Mouse (Mus musculus): ENCODE data around the gene Celf2.
A peak's percentile ranks its signal among the peaks of the same experiment; 100 is the strongest.
"Not testable (repeated sequence)": the region's sequence is repeated elsewhere in the genome, so short reads cannot be mapped to it uniquely, and the experiment has no call there.

The Celf2 gene

DNA sequence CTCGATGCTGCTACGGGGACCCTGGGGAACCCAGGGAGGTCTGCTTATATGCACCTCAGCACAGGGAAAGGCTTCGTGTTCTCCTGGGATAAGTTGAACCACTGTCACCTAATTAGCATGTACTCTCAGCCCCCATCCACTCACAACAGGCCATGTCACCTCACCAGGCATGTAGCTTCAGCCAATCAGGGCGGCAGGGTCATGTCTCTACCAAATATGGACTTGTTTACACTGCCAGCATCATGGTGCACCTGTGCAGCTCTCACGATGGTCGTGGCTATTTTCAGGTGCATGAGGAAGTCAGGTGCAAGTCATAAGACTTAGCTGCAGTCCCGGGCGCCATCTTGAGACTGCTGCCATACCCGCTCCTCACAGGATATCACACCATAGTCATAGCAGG is at the start of gene Celf2:
Gene Celf2 (minus strand): TSS at position 101 of the 400 bp plus-strand sequence.
- DNase-seq: not testable (repeated sequence)

DNA sequence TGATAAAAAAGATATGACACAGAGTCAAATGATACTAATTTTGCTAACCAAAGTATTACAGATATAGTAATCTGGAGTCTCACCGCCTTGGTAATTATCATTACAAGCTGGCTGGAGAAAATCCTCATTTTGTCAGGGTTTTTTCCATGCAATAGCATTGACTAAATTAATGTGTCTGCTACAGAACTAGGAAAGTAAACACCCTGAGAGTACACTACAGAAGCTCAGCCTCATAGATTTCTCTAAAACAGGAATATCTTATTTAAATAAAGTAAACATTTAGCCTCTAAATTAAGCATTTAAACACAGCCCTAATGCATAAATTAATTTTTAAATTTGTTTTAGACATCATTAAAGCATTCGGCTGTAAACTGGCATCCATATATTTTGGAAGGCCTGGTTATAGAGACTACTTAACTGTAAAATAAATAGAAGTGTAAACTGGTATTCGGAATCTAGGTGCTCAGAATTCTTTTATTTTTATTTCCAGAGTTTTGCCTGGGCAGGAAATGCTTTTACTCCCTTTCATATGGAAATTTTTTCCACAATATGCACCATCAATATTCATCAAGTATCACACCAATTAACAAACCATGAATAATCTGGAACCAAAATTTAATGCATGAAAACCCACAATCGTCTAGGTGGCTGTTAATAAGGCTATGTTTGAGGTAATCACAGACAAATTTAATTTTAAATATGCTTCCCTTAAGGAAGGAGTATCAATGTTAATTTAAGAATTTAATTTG is 46.0 kb upstream of the Celf2 start:
- no peak for DNase-seq

DNA sequence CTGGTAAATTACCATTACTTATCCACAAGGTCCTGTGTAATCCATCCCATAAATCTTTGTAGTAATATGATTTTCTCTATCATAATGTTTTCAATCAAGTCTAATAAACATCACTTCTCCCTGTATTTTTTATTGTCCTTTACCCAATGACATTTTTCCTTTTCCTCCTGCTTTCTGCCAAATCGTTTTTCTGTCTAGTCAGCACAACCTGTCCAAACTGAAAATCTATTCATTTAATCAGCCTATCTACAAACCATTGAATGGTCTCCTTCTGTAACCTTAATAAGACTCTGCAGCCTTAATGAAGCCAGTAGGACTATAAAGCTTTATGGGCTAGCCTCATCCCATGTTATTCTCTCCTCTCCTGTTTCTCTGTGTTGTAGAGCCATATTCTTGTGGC is 45.2 kb upstream of the Celf2 start:
- no peak for DNase-seq

DNA sequence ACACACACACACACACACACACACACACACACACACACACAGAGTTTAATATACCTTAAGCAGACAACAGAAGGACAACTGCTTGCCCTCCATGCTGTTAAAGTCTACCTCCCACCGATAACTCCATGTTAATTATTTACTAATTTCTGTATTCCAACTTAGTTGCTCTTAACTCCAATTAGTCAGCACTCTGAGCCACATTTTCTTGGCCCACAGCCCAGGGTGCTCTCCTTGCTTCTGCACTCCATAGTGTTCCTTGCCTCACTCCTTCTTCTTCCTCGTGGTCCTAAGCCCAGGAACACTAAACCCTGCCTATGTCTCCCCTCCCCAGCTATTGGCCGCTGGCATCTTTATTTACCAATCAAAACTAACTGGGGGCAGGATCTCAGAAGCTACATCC is 43.5 kb upstream of the Celf2 start:
- DNase-seq: no peak

DNA sequence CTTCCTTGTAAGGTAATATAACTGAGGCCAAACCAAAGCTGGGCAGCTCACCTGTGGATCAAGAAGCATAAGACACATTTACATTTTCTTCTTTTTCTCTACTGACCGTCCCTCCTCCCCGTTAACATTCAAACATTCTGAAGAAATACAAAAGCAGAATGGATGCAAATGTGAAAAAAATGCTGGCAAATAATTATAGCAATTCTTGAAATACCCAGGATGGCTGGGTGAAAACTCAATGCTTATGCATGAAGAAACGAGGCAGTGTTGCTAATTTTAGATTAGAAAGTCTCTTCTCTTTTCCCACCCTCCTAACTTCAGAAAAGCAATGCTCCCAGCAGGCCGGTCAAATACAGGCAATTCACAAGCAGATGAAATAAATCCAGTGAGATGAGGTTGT is 39.5 kb upstream of the Celf2 start:
- DNase-seq: no peak

DNA sequence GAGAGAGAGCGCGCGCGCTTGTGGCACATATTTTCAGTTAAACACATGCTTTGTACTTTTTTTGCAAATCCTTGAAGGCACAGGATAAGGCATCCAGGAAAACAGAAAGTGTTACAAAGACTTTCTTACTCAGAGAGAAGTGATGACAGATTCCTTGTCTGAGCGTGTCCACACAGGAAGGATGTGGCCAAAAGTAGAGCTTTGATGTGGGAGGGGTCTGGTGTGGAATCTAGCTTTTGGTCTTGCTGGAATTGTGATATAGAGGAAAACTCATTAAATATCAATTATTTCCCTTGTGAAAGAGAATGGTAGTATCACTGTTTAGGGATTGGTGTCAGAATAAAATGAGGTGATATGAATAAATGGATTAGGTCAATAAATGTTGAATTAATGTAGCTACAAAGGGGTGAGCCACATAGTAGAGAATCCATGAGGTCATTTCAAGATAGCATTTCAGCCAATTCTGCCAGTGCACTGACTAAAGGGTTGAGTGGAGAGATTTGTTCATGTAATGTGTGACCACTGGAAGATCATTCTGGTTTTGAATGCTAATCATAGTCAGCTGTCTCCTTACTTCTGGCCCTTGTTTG is 25.3 kb upstream of the Celf2 start:
- no peak for DNase-seq

DNA sequence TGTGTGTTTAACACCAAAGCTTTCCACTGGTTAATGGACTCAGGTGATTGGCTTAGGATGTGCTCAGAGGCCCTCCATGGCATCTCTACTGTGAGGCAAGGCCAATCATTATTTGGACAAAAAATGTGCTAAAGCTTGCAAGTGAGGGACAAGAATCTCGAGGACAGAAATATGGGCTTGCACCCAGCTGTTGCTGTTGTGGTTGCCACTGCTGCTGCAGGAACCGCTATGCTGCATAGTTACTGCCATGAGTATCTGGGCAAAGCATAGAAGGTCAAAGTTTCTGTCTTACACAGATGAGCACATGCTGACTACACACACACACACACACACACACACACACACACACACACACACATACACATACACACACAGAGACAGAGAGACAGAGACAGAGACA is 24.8 kb upstream of the Celf2 start:
- no peak for DNase-seq

DNA sequence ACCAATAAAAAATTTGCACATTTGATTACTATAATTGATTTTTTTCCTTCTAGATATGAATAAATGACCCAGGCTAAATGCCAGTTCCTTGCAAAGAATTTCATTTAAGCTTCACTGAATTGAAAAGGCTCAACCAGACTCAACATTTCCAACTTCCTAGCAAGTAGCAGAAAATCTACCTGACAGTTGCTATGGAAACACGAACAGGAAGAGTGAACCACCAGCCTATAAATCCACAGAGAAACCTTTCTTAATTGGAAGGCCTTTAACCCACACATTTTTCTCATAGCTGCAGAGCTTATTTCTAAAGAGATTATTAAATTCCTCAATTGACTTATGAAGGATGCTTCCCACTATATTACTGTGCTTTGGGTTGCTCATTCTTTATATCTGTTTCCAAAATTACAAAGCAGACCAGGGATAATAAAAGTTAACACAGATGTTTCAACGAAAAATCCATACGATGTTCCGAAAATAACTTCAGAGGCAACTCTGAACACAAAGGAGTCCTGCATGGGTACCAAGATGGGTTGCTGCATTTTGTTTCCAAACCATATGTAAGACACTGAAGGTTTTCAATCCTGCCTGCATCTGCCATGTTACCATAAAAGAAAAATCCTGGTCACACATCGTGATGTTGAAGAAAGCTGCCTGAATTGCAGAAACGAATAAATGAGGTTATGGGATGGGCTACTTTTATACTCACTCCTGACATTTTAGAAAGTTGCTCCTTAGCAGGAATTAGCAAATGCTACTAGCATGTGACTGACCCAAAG is 22.0 kb upstream of the Celf2 start:
- no peak for DNase-seq

DNA sequence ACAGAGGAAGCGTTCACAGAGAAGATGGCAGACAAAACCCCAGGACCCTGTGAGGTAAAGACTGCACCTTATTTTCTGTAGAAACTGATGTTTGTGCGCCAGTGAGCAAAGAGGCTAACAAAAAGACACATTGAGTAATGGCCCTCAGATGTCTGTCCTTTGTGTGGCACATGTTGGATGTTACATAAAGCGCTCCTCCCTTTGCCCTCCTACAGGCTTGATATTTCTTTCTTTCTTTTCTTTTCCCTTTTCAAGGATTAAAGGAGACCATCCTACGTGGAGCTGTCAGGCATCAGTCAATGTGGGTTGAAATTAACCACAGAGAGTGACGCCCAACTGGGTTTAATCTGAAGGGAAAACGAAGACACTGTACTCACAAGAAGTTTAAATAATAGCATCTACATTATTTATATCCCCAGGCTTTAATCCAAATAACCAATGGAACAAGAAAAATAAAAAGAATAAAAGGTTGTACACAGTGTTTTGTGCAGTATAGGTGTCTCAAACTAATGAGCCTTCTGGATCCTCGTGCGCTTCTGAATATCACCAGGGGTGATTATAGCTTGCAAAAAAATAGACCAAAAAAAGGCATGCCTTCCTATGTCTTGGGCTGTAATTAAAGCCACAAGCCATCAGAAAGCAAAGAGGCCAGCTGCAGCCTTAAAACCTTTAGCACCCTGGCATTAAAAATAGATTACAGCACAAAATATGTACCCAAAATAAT is 21.3 kb upstream of the Celf2 start:
- no peak for DNase-seq

DNA sequence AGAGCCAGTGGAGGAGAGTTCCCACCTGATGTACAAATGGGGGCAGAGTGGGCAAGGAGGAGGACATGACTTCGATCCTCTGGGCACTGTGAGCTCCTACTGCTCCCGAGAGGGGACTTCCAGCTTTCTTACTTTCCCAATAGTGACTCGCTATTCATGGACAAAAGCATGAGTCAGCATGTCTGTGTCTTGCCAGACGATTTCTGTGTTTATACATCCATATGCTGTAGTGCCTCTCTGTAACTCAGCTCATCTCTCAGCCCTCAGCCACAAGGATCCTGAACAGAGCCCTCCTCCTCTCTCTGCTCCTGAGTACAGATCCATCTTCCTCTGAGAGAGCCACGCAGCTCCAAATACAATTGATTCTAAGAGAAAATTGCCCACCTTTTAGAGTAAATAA is 20.3 kb upstream of the Celf2 start:
- no peak for DNase-seq

DNA sequence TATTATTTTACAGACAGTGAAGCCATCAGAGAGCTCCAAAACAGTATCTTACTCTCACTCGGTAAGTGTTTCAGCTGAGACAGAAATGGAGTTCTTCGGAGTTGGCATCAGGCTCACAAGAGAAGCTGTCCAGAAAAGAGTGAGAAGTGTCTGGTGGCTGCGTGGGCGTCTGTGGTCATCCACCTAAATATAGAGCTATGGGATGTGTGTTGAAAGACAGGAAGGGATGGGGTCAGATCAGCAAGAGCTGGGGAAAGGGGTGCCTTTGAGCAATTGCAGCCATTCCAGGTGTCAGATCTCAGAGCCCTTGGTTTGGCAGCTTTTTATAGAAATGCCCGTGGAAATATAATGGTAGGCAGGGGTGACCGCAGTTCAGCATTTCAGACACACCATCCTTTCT is 17.3 kb upstream of the Celf2 start:
- no peak for DNase-seq

DNA sequence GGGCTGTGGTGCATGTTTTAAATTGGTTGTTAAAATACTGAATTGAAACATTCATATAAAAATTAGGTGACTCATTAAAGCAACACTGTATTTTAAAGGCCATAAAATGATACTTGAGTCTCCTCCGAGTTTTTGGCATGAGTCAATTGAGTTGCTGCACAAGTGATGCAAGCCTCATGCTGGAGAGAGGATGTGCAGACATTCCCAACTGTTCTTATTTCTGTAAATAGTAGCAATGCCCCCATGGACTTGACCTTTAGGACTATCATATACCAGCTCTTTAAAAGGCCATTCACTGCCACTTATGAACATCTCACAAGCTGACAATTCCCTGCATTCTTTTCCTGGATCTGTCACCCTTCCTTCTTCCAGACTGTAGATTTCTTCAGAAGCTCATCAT is 10.1 kb upstream of the Celf2 start:
- no peak for DNase-seq

DNA sequence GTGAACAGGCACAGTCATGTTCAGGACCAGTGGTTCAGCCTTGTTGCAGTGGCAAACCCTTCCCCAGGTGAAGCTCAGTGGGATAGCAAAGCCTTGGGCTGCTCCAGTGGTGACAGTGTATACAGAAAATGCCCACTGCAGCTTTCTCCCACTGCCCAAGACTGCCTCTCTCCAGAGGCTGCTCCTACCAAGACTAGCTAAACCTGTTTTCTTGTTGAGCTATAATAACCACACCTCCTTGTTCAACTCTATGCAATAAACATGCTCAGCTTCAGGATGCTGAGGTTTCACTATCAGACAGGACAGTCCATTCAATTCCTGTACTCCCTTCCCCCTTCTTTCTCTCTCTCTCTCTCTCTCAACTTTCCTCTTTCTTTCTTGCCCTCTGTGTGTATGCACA is 15.9 kb downstream of the Celf2 start:
- no peak for DNase-seq

DNA sequence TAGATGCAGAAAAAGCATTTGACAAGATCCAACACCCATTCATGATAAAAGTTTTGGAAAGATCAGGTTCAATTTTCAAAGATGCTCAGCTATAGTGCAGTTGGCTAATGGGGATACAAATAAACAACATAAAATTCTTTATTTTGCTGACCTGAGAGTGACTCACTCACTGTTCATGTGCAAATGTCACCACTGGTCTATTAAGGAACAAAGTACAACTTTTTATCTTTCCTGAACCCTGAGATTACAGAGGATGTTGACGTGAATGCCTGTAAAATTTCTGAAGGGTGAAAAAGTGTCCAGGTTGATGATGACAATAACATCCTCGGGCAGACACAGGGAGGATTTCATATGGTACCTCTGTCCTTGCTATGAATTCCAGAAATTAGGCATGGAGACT is 24.4 kb downstream of the Celf2 start:
- DNase-seq: no peak

DNA sequence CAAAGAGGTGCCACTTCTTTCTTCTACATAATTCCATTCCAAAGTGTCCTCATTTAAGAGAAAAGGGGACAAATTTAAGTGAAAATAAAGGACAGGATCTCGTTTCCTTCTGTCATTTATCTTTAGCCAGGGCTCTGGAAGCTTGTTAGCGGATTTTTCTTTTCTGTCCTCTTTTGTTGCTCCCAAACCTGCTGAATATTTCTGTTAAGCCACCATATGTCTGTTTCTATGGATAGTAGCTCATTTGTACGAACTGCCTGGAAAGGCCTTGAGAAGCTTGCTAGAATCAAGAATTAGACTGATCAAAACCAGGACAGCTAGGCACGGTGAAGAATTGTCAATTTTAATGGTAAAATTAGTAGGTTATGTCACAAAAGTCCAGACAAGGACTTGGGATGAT is 27.3 kb downstream of the Celf2 start:
- DNase-seq: no peak

DNA sequence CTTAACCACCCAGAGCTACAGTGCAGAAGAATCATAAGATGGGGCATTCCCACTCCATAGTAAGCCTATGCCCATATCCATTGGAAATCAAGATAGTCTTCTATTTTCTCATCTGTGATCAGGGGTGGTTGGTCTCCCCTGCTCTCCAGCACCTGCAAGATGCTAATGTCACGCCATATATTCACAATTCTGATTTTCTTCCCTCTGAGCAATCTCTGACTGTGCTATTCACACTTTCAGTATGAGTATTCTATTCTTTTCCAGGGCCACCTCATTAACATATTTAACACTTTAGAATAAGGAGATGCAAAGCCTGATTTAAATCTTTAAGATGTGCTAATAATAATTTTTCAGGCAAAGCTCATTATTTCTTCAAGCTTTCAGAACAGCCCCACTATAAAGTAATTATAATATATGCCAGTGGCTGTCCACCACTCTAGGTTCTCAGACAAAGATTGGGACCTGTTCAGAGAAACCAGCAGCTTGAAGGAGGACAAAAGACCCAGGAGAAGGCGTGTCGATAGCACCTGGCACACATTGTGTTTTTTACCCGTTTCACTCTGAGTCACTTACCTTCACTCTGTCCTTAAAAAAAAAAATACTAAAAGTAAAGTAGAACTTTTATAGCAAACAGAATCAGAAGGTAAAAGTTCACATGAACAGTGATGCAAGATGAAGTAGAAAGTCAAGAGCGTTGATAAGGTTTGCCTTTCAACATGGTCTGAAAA is 48.9 kb downstream of the Celf2 start:
- DNase-seq: no peak

DNA sequence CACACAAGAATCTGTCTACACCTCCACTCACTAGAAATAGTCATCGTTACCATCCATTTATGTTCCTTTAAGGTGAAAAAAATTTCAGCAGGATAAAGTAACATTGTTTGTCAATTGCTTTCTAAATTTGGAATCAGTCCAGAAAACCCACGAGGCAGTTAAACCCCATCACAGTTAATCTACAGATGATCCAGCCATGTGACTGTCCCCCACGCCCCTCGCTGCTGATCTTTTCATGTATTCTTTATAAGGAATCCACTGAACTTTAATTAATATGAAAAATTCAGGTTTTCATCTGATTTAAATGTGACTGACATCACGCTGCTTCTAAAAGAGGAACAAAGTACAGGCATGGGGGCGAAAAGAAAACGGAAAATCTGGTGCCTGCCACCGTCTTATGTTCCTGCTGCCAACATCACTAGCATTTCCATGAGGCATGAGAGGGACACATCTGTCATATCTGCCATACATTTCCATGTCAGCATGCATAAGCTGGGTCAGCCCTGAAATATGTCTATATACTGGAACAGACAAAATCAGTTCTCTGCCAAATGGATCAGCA is 70.6 kb downstream of the Celf2 start:
- DNase-seq: no peak

DNA sequence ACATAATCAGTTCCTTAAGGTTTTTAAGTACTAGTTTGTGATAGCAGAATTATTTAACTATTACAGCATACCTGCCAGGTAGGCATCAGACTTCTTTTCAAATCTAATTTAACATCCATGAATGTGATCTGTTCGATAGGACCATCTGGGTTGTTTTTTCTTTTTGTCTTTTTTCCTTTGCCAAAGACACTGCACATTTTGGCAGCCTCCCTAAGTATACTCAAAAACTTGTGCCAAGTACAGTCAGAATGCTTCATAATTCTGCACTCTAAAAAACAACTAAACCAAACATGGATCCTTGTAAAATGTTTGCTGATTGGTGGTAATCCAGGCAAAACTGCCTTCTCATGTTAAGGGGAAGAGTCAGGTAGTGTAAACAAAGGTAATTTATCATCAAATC is 82.9 kb downstream of the Celf2 start:
- DNase-seq: peak; percentile 8

DNA sequence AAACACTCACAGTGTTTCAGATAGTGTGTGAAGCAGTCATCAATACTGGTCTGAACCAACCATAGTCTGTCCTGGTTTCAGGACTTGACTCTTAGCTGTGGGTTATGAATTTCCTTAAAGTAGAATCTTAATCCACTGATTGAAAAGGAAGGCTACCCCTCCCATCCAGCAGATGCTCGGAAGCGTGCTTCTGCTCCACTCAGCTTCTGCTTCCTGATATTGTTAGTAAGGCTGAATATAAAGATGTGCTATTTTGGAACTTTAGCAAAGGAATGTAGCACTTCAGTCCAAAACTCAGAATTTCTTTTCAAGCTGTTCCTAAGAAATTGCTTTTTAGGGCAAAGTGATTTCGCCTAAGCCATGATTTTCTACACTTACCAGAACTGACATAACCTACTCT is 108.8 kb downstream of the Celf2 start:
- DNase-seq: no peak

DNA sequence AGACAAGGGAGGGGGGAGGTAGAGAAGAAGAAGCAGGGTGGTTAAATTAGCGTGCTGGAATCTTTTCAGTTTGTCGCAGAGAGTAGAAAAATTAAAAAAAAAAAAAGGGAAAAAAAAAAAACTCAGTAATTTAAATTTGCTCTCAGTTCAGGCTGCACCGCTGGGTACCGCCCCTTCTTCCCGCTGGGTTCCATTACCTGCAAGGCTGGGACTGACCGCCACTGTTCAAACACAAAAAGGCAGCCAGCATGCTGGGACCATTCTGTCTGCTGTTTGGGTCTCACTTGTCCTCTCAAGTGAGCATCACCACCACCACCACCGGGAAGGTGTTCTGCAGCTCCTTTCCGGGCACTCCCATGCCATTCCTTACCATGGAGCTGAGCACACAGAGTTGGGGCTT is 113.4 kb downstream of the Celf2 start:
- DNase-seq: no peak

DNA sequence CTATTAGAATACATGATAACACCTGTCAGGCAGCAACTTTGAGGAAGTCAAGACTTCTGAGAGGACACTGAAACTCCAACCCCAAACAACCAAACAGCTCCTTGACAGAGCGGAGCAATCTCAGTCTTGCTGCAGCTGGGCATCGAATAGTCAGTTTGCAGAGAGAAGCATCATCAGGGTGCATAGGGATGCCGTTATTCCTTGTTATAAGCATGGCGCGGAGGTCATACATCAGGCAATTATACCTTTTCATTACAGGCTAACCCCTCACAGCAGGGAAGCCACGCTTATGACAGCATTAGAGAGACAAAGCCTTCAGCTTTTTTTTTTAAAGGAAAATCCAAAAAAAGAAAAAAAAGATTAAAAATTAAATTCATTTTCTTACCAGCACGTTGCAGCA is 113.9 kb downstream of the Celf2 start:
- DNase-seq: no peak

DNA sequence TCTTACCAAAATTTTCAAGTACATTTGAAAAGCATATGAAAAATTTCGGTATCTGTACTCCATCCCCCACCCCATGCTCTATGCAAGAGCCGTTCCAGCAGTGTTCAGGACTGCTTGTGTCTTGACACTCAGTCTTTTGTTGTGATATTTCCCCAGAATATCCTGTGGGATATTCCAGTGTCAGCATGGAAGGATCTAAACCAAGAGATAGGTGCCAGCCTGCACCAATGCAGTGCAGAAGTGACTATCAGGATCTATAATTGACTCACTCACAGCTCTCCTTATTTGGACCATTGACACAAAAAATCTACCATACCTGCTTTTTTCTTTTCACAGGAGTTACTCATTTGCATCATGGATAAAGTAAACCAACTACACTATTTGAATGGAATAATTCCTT is 116.9 kb downstream of the Celf2 start:
- no peak for DNase-seq

DNA sequence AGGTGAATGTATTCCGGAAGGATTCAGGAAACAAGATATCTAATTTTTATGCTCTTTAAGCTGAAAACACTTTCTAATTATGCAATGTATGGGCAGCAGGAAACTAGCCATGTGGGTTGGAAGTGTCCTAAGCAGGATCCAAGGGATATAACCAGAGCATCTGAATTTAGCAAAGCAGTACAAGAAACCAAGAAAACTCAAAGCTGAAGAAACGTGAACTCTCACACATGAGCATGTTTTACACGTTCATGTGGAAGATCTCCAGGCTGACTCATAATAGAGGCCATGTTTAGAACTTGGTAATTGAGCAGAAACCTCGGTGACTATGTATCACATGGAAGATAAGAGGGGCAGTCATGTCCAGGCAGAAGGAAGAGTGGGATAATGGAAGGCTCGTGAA is 120.1 kb downstream of the Celf2 start:
- no peak for DNase-seq
